Mouse (Mus musculus): Measurements from ENCODE around the gene Kdm4b.

The Kdm4b gene

DNA sequence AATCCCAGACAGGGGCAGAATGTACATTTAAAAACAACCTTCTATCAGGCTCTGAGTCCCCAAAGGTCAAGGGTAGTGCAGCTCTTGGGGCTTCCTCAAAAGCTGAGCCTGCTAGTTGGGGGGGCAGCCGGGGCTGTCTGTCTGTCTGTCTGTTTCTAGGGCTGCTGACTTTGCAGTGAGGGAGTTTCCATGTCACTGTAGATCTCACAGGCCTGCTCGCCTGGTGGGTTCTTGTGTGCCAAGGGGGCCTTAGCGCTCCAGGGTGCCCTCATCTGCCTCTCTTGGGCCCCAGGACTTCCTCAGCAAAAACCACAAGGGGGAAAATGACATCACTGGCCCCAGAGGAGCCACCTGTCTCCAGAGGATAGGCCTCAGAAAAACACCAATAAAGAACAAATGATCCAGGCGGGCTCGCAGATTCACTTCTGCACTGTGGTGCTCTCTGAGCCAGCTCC, 117.5 kb downstream of the Kdm4b start:
- no peak for DNase-seq

- no peak for DNase-seq
Measured at GRCm38 (mm10) chr17:56444771-56445170, 118.9 kb downstream of the Kdm4b start.

DNA sequence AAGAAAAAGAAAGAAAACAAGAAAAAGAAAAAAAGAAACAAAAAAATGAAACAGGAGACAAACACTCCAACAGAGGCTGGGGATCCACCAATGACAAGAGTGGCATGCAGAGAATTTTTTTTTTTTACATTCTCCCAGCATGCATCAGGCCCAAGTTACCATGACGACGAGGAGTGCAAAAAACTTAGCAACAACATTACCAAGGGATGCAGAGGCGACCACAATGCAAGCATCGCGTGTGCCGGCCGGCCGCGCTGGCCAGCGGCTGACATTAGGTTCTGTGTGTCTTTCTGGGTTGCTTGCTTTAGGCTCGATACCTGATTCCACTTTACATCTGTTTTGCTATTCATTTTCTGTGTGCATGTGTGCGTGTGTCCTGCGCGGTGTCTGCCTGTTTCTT, 119.5 kb downstream of the Kdm4b start:
- DNase-seq = no peak

DNA sequence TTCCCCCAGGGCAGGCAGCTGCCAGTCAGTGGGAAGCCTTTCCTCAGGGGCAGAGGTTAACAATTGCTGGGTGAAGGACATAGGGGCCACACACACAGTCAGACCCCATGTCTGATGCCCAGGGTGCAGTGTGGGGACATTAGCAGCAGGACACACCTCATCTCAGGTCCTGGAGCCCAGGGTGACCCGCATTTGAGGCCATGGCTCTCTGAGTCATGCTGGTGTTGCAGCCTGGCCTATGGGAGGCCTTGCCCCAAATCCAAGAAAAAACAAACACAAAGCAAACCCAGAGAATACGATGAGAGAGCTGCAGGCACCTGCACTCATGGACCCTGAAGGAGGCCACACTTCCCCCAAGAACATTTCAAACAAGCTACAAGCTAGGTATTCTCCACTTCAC, 121.9 kb downstream of the Kdm4b start:
- no peak for DNase-seq
